Mouse (Mus musculus) hindbrain, postnatal 0 days (tissue): Measurements from ENCODE around the gene Hist1h2br. TPM values are rescaled to one million over a fixed set of nuclear protein-coding genes. Genes with fewer than 3 reads are reported as not detected.
"Not testable (repeated sequence)": the region's sequence is repeated elsewhere in the genome, so short reads cannot be mapped to it uniquely, and the experiment has no call there.

Experiments
- ATAC-seq: fragments of 200-750 bp; cut with Nextera tagmentation; 2 replicates; pipeline ENCODE4 v1.8.0; 2017; ENCODE audit warnings: mild to moderate bottlenecking, moderate TSS enrichment, moderate library complexity
- DNase-seq: peaks from one replicate; pipeline ENCODE4 v3.0.0-alpha.2; 2015; ENCODE audit warnings: low spot score
- H3K27ac ChIP-seq: fragments of 300-500 bp; sonication (generic); 2 replicates; pipeline ENCODE4 v1.5.1; 2014; ENCODE audit warnings: mild to moderate bottlenecking
- H3K27me3 ChIP-seq: fragments of 300-500 bp; sonication (generic); 2 replicates; pipeline ENCODE4 v1.6.1; 2014; ENCODE audit warnings: low read length, mixed read lengths; ENCODE audit not compliant: insufficient read depth
- H3K36me3 ChIP-seq: fragments of 300-500 bp; sonication (generic); 2 replicates; pipeline ENCODE4 v1.6.1; 2014; ENCODE audit warnings: low read length, mixed read lengths; ENCODE audit not compliant: insufficient read depth
- H3K4me1 ChIP-seq: fragments of 300-500 bp; sonication (generic); 2 replicates; pipeline ENCODE4 v1.6.1; 2014; ENCODE audit warnings: antibody characterized with exemption, low read length, mixed read lengths; ENCODE audit not compliant: insufficient read depth
- H3K4me2 ChIP-seq: fragments of 300-500 bp; sonication (generic); 2 replicates; pipeline ENCODE4 v1.6.1; 2014; ENCODE audit warnings: low read depth, mild to moderate bottlenecking, low read length, moderate library complexity, mixed read lengths
- H3K4me3 ChIP-seq: fragments of 300-500 bp; sonication (generic); 2 replicates; pipeline ENCODE4 v1.5.1; 2014; ENCODE audit warnings: low read length
- H3K9ac ChIP-seq: fragments of 300-500 bp; sonication (generic); replicated peaks from 2 replicates; pipeline ENCODE4 v1.6.1; 2014; ENCODE audit warnings: mild to moderate bottlenecking, low read length, moderate library complexity, mixed read lengths
- H3K9me3 ChIP-seq: fragments of 300-500 bp; sonication (generic); 2 replicates; pipeline ENCODE4 v1.6.1; 2016; ENCODE audit warnings: low read length, mixed read lengths
- CTCF ChIP-seq: IDR thresholded peaks from 2 replicates; pipeline ENCODE4 v1.5.1; 2016; ENCODE audit warnings: antibody characterized with exemption, control low read depth, low read depth
- WGBS: fragments of 180-500 bp; shearing (Covaris S2); extraction: QIAGEN DNeasy Blood & Tissue Kit; methylation state at CpG from one replicate; pipeline ENCODE4 v1.1.7; 2014; 5-methylcytosine and 5-hydroxymethylcytosine counted together
- polyA plus RNA-seq: library from polyadenylated mRNA; unstranded; fragments of >200 nt; fragmentation: Nextera tagmentation; extraction: Ambion mirVana; gene quantifications from 2 replicates; pipeline ENCODE4 v1.2.1, GENCODE M21; 2015
- total RNA-seq: library from RNA; depleted of rRNA; stranded (reverse); fragments of >200 nt; gene quantifications from 2 replicates; pipeline ENCODE4 v1.2.3, GENCODE M21; 2014; rRNA removed

Hist1h2br gene
- 757 and 1,216 TPM in 2 replicates for total RNA-seq
- 4.7 and 7.4 TPM in 2 replicates for polyA plus RNA-seq

DNA sequence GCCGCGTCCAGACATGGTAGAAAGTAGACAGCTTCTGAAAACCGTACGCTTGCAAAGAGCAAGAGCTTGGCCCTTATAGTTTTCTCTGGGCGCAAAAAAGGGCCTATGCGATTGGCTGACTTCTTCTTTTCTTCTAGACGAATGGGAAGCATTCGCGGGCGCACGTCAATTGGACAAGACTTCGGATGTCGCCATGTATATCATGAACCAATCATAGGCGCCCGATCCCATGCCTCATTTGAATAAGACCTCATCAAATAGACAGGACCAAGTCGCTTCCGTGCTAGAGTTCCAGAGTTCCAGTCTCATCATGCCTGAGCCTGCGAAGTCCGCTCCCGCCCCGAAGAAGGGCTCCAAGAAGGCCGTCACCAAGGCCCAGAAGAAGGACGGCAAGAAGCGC, at the start of gene Hist1h2br, which contains the start of gene Hist1h2ap:
TSS of gene Hist1h2br (plus strand) at position 283 of the 400 bp plus-strand sequence.
TSS of gene Hist1h2ap (minus strand) at position 47 of the 400 bp plus-strand sequence.
- not testable (repeated sequence) for H3K4me2 ChIP-seq, DNase-seq, H3K9me3 ChIP-seq, H3K27ac ChIP-seq, H3K27me3 ChIP-seq, H3K9ac ChIP-seq, H3K4me1 ChIP-seq, H3K4me3 ChIP-seq, H3K36me3 ChIP-seq
- peak; percentile 96 for ATAC-seq
- no CpG with 5 or more reads among the region's 24 CpGs for WGBS

DNA sequence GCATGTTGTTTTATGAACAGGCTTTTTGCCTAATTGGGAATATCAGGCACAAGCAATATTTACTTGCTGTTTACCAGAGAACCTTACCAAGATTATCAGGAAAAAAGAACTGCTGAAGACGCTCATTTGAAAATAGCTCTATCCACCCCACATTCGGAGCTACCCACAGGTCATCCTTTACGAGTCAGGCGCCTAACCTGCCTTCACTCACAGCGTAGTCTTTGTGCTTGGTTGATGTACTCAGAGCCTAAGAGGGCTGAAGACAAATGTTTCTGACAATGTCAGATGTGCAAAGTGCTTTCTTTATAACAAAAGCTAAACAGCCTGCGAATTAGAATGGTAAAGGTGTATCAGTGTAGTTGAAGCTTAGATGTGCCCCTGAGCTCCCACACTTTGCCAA, 49.2 kb upstream of the Hist1h2br start:
- no peak for TF ChIP-seq CTCF
- Histone ChIP-seq H3K27me3 (no peaks in the 10 kb centered on the region), H3K4me3 (no peak overlapping the region), H3K9me3 (no peaks in the 10 kb centered on the region), H3K4me2 (no peak overlapping the region; the same call in 1 of the 2 replicates), H3K4me1 (peaks cover 9% of the 10 kb centered on the region; the same call in 1 of the 2 replicates), H3K9ac (no peak overlapping the region), H3K36me3 (no peaks in the 10 kb centered on the region), H3K27ac (peak overlapping the region; percentile 18; the same call in 1 of the 2 replicates)
- WGBS: 24% methylated on average over 6 of the region's 6 CpGs
- DNase-seq (no peak), ATAC-seq (no peak)

GRCm38 (mm10) chr13:21786189-21786898, 47.2 kb upstream of the Hist1h2br start:
- ATAC-seq: no peak
- Histone ChIP-seq H3K9me3 (no peaks in the 10 kb centered on the region), H3K4me2 (peak overlapping the region; percentile 54), H3K4me1 (peaks cover 3% of the 10 kb centered on the region; the same call in 1 of the 2 replicates), H3K27me3 (no peaks in the 10 kb centered on the region), H3K36me3 (no peaks in the 10 kb centered on the region), H3K27ac (peak overlapping the region; percentile 73; the same call in 1 of the 2 replicates), H3K4me3 (peak overlapping the region; percentile 31), H3K9ac (0 out of 2 replicates have a peak overlapping the region, but pooled peaks have one; percentile 35)
- peak; percentile 33 for DNase-seq
- 3% methylated on average over 8 of the region's 8 CpGs for WGBS
- no peak for TF ChIP-seq CTCF

DNA sequence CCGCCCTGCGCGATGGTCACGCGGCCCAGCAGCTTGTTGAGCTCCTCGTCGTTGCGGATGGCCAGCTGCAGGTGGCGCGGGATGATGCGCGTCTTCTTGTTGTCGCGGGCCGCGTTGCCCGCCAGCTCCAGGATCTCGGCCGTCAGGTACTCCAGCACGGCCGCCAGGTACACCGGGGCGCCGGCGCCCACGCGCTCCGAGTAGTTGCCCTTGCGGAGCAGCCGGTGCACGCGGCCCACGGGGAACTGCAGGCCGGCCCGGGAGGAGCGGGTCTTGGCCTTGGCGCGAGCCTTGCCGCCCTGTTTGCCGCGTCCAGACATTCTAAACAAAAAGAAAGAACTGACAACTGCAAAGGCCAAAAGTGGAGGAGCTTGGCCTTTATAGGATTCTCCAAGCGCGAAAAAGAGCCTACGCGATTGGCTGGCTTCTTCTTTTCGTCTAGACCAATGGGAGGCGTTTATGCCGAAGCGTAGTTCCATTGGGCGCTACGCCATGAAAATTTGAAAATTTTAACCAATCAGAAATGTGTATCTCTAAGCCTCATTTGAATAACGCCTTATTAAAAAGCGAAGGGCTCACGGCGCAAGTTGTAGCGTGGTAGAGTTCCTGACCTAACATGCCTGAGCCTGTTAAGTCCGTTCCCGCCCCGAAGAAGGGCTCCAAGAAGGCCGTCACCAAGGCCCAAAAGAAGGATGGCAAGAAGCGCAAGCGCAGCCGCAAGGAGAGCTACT, 46.5 kb upstream of the Hist1h2br start, which contains the start of the genes Hist1h2an and Hist1h2bp:
TSS of gene Hist1h2an (minus strand) at position 320 of the 731 bp plus-strand sequence.
TSS of gene Hist1h2bp (plus strand) at position 563 of the 731 bp plus-strand sequence.
- H3K27me3 ChIP-seq, H3K9me3 ChIP-seq, H3K36me3 ChIP-seq, H3K4me1 ChIP-seq: not testable (repeated sequence)
- Histone ChIP-seq H3K9ac (peak within 1 kb of the TSS; percentile 35; the same call in 1 of the 2 replicates), H3K4me2 (peak within 1 kb of the TSS; percentile 54), H3K27ac (peak within 1 kb of the TSS; percentile 73), H3K4me3 (peak within 1 kb of the TSS; percentile 31)
- 0% methylated on average over 34 of the region's 63 CpGs for WGBS
- DNase-seq (peak; percentile 99), ATAC-seq (peak; percentile 96)

DNA sequence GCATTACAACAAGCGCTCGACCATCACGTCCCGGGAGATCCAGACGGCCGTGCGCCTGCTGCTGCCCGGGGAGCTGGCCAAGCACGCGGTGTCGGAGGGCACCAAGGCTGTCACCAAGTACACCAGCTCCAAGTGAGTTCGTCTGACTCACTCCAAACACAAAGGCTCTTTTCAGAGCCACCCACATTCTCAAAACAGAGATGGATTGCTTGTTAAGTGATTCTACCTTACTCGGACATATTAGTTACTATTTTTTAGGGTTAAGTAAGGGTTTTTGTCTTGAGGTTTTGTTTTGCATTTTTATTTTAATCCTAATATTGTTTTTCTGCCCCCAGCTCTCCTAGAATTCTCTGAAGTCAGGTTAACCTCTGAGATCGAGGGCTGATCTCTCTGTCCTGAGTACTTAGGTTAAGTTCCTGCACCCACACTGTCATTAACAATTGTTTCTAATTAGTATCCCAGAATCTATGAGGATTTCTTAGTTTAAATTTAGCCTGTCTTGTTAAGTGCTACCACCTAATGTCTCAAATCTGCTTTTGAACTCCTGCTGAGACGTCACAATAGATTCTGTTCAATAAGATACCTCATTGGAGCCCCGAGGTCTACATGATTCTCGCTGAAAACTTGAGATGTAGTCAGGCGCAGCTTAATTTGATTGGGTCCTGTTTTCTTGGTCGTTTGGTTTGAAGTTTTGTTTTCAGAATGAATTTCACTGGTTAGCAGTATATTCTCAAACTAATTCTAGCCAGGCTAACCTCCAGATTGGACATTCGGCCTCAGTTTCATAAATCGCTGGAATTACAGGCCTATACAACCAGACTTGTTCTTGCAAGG, 45.6 kb upstream of the Hist1h2br start:
- Histone ChIP-seq H3K4me3 (peak overlapping the region; percentile 31; the same call in 1 of the 2 replicates), H3K4me2 (peak overlapping the region; percentile 54), H3K4me1 (peaks cover 3% of the 10 kb centered on the region; the same call in 1 of the 2 replicates), H3K27ac (peak overlapping the region; percentile 56; the same call in 1 of the 2 replicates), H3K36me3 (no peaks in the 10 kb centered on the region), H3K27me3 (no peaks in the 10 kb centered on the region), H3K9ac (no peak overlapping the region; the same call in 1 of the 2 replicates), H3K9me3 (no peaks in the 10 kb centered on the region)
- DNase-seq (peak; percentile 19), ATAC-seq (peak; percentile 21)
- WGBS: 16% methylated on average over 14 of the region's 21 CpGs
- no peak for TF ChIP-seq CTCF

- H3K4me3 ChIP-seq: no peak overlapping the region
- H3K27ac ChIP-seq: no peak overlapping the region
- H3K36me3 ChIP-seq: no peaks in the 10 kb centered on the region
- ATAC-seq: no peak
- no peak for DNase-seq
- TF ChIP-seq CTCF: no peak
- no peaks in the 10 kb centered on the region for H3K27me3 ChIP-seq
- no peaks in the 10 kb centered on the region for H3K9me3 ChIP-seq
- no peak overlapping the region for H3K9ac ChIP-seq
- H3K4me2 ChIP-seq: no peak overlapping the region
- 68% methylated on average over 6 of the region's 6 CpGs for WGBS
- peaks cover 3% of the 10 kb centered on the region; the same call in 1 of the 2 replicates for H3K4me1 ChIP-seq
Measured at GRCm38 (mm10) chr13:21789925-21790324, 43.6 kb upstream of the Hist1h2br start.
